Mouse (Mus musculus): ENCODE results near the gene Abcc10.

The Abcc10 gene

DNA sequence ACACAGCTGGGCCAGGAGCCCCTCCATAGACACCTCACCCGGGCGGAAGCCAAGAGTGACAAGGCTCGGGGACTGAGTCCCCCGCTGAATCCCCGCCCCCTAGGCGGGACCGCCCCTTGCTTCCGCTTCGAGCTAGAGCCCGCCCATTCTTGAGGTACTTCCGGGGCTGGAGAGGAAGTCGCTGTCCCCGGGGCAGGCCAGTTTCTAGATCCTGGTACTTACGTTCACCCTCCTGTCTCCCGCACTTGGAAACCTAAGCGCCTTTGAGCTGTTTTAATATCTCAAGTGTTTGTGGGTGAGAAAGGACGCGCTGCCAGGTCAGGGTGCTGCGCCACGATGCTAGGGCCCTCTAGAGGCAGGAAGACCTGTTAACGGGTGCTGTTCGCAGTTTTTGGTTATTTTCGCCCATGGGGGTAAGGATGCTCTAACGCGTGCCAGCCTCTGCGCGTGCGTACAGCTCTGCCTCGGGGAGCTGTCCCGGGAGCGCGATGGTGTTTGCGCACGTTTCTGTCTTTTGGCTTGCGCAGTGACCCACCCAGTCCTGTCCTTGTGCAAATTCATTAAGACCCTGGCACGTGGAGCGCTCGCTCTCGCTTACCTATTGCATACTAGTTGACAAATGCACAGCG lies at the start of gene Abcc10:
Gene Abcc10 (minus strand): TSS at position 447 of the 629 bp plus-strand sequence.
- DNase-seq (ENCODE audit: low read depth) = peak; percentile 96

- peak; percentile 31 for DNase-seq (ENCODE audit: low read depth)
Measured at GRCm38 (mm10) chr17:46371783-46372182, 43.6 kb upstream of the Abcc10 start.

- DNase-seq (ENCODE audit: low read depth) = no peak
Measured at GRCm38 (mm10) chr17:46351026-46351700, 23.0 kb upstream of the Abcc10 start.

DNA sequence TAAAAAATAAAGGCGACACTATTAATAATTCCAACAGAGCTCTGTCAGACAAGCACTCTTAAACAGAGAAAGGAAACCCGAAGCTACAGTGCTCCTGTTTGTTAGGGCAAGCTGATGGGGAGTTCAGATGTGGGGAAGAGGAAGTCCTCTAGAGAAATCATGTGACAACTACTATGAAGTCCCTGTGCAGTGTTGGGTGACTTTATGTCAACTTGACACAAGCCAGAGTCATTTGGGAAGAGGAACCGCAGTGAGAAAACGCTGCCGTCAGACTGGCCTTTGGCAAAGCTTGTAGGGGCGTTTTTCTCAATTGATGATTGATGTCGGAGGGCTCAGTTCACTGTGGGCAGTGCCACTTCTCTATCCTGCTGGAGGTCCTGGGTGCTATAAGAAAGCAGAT lies 13.1 kb upstream of the Abcc10 start:
- no peak for DNase-seq (ENCODE audit: low read depth)

DNA sequence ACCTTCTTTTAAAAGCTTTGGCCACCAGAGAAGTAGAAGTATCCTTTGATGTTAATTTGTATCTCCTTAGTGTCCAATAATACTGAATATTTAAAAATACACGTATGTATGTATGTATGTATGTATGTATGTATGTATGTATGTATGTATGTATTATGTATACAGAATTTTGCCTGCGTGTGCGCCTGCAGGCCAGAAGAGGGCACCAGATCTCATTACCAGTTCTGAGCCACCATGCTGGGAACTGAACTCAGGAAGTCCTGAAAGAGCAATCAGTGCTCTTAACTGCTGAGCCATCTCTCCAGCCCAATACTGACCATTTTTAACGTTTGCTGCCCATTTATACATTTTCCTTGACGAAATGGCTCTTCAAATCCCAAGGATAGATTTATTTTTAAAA lies 8.3 kb upstream of the Abcc10 start:
- DNase-seq (ENCODE audit: low read depth) = no peak

- no peak for DNase-seq (ENCODE audit: low read depth)
Measured at GRCm38 (mm10) chr17:46328723-46329122, 571 bp upstream of the Abcc10 start.

DNA sequence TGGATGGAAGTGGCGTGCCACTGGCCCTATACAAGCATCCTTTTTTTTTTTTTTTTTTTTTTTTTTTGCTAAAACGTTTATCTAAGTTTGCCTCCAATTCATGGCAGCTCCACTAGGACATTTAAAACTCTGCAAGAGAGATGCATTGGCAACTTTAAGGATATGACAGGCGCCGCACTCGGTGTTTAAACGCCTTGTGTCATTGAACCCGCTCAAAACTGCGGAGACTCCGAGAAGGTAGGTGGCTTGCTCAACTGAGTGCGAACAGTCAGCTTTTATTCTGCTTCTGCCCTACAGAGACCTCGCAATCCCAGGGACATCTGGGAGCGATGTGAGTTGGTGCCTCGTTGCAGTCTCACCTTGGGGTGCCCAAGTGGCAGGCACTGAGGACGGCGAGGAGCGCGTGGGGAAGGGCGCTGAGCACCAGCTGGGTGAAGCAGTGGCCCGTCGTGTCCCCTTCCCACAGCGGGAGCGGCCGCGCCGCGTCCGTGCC lies 693 bp downstream of the Abcc10 start:
- no peak for DNase-seq (ENCODE audit: low read depth)

- DNase-seq (ENCODE audit: low read depth) = no peak
Measured at GRCm38 (mm10) chr17:46322046-46322823, 5.9 kb downstream of the Abcc10 start.

- no peak for DNase-seq (ENCODE audit: low read depth)
Measured at GRCm38 (mm10) chr17:46320492-46320891, 7.7 kb downstream of the Abcc10 start.

DNA sequence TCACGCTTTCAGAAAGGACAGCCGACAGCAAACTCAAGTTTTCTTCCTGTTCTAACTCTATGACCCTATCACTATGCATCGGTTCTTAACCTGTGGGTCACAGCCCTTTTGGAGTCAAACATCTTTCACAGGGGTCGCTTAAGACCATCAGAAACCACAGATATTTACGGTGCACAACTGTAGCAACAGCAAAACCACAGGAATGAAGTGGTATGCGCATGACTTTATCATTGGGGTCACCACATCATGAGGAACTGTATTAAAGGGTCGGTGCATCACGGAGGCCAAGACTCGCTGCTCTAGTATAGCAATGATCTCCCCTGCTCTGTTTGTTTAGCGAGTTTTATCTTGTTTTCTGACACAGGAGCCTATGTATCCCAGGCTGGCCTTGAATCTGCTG lies 12.3 kb downstream of the Abcc10 start:
- no peak for DNase-seq (ENCODE audit: low read depth)

DNA sequence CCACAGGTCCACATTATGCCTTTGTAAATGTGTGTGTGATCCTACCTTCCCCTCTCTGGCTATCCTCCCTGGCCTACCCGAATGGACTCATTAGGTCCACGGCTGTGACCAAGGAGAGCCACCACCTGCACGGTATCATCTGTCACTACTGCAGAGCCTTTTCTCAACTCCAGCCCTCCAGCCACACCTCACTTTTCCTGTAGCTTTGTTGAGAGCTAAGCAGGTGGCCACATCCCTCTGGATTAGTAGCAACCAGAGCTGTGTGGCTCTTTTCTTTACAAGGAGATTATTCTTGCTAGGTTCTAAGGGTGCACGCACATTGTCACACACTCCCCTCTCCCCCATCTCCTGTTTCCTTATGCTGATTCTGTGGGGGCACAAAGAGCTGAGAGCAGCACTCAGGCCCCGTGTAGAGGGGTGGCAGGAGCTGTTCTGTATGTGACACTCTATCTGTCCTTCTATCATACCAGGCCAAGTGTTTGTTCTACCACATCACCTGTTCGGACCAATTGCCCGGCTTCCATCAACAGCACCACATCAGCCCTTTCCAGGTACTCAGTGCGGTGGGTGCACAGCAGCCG lies 14.9 kb downstream of the Abcc10 start:
- DNase-seq (ENCODE audit: low read depth) = no peak

DNA sequence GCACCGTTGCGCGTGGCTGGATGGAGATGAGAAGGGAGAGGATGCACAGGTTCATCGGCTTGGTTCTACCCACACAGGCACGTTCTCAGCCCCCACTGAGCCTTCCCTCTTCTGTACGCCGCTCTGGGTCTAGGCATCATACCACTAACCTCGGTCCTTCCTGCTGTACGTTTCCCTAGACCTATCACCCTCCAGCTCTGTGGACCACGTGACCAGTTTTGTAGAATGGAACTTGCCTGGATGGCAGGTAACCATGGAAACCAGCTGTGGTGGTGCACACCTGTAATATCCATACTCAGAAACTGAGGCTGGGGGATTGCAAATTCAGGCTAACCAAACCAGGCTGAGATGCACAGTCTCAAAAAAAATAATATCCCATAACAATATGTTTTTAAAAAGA lies 17.6 kb downstream of the Abcc10 start:
- DNase-seq (ENCODE audit: low read depth) = no peak

- DNase-seq (ENCODE audit: low read depth) = no peak
Measured at GRCm38 (mm10) chr17:46309835-46310234, 18.3 kb downstream of the Abcc10 start.

- no peak for DNase-seq (ENCODE audit: low read depth)
Measured at GRCm38 (mm10) chr17:46306956-46307355, 21.2 kb downstream of the Abcc10 start.

DNA sequence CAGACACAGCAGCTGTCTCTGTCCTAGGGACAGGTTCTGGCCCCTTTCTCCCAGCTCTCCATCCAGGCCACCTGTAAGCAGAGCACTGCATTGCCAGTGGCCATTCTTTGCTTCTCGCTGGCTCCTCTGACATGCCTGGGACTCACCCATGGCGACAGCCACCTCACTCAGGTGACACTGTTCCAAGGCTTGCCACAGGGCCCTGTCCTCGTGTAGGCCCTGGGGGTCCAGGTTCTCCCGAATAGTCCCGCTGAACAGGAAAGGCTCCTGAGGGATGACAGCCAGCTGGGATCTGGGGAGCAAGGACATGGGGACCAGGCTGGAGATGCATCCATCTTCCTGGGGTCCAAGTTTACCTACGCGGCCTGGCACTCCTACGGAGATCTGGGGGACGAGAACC lies 24.0 kb downstream of the Abcc10 start:
- DNase-seq (ENCODE audit: low read depth) = no peak

GRCm38 (mm10) chr17:46301892-46302291 lies 26.3 kb downstream of the Abcc10 start:
- DNase-seq (ENCODE audit: low read depth) = no peak

DNA sequence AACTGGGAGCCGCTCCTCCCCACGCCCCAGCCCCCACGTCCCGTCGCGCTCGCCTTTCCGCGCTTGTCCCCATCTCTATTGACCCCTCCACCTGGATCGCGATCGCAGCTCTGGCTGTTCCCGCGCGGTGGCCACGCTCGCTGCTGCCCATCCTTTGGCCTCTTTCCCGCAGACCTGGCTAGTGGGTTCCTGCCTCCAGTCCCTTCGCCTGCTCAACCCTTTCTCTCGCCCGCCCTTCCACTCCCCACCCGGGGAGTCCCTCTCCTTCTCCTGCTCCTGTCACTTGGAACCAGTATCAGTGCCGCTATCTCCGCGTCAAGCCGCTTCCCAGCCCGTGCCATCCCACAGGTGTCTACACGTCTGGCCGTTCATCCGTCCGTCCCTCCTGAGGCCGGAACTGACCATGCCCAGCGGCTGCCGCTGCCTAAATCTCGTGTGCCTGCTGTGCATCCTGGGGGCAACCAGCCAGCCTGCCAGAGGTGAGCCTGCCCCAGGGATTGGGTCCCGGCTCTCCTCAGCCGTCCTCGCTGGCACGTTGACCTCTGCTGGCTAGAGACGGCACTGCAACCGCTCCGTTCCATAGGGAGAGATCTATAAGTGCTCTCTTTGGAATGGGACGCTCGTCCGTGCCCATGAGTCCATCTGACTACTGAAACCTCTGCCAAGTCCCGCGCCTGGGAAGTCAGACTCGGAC lies 29.8 kb downstream of the Abcc10 start:
- peak; percentile 46 for DNase-seq (ENCODE audit: low read depth)

DNA sequence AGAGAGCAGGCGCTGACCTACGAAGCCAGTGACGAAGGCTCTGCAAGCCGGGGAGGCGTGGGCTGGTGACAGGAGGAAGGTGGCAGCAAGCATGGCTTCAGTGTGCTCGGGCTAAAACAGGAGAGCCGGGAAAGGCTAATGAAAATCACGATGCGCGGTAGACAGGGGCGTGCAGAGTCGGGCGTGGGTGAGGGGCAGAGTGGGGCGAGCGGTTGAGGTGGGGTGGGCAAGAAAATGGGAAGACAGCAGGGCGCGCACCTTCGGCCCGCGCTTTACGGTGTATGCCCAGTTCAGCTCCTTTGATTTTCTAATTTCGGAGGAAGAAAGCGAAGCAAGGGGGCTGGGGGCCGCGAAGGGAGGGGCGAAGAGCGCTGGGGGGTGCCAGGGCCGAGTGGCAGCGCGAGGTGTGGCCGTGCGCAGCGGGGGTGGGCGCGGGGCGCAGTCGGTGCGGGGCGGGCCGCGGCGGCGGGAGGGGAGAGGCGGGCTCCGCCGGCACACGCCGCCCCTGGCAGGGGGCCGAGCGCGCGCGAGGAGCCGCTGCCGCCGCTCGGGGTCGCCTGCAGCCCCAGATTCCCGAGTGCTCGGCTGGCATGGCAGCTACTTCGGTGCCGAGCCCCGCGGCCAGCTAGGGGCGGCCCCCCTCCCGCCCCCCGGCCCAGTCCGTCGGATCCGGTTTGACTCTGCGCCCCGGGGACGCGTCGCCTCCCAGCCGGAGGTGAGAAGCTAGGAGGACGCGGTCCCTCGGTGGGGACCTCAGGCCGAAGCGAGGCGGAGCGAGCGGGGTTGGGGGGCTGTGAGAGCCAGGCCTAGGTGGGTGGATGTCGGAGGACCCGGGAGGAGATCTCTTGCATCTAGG lies 30.6 kb downstream of the Abcc10 start, which contains the start of gene Dlk2:
Gene Dlk2 (plus strand): TSS at position 58 of the 856 bp plus-strand sequence.
- no peak for DNase-seq (ENCODE audit: low read depth)

GRCm38 (mm10) chr17:46297028-46297363 lies 31.2 kb downstream of the Abcc10 start:
- no peak for DNase-seq (ENCODE audit: low read depth)

GRCm38 (mm10) chr17:46296601-46297000 lies 31.6 kb downstream of the Abcc10 start:
- DNase-seq (ENCODE audit: low read depth) = no peak

- DNase-seq (ENCODE audit: low read depth) = no peak
Measured at GRCm38 (mm10) chr17:46287678-46288095, 40.5 kb downstream of the Abcc10 start.
